Mouse (Mus musculus) forebrain, embryonic 10.5 days (tissue): Measurements from ENCODE around the gene Mypop. TPM values are rescaled to one million over a fixed set of nuclear protein-coding genes. Genes with fewer than 3 reads are reported as not detected.

Experiments
- DNase-seq: peaks from one replicate; pipeline ENCODE4 v3.0.0-alpha.2; 2017; ENCODE audit warnings: low spot score; ENCODE audit errors: extremely low spot score
- H3K27ac ChIP-seq: fragments of 300-500 bp; sonication (generic); 2 replicates; pipeline ENCODE4 v1.5.1; 2016; ENCODE audit warnings: mild to moderate bottlenecking
- H3K27me3 ChIP-seq: fragments of 300-500 bp; sonication (generic); 2 replicates; pipeline ENCODE4 v1.6.1; 2016; ENCODE audit warnings: mild to moderate bottlenecking; ENCODE audit not compliant: poor library complexity, severe bottlenecking
- H3K36me3 ChIP-seq: fragments of 300-500 bp; sonication (generic); replicated peaks from 2 replicates; pipeline ENCODE4 v1.6.1; 2016; ENCODE audit warnings: mild to moderate bottlenecking, moderate library complexity
- H3K4me1 ChIP-seq: fragments of 300-500 bp; sonication (generic); 2 replicates; pipeline ENCODE4 v1.6.1; 2016
- H3K4me3 ChIP-seq: fragments of 300-500 bp; sonication (generic); 2 replicates; pipeline ENCODE4 v1.5.1; 2016; ENCODE audit warnings: mild to moderate bottlenecking, moderate library complexity
- H3K9me3 ChIP-seq: fragments of 300-500 bp; sonication (generic); 2 replicates; pipeline ENCODE4 v1.6.1; 2016; ENCODE audit warnings: mild to moderate bottlenecking, moderate library complexity
- WGBS: fragments of 180-500 bp; shearing (Covaris S2); methylation state at CpG from one replicate; pipeline ENCODE4 v1.1.7; 2016; 5-methylcytosine and 5-hydroxymethylcytosine counted together
- polyA plus RNA-seq: library from polyadenylated mRNA; unstranded; fragments of >200 nt; fragmentation: Nextera tagmentation; extraction: Ambion mirVana; gene quantifications from 2 replicates; pipeline ENCODE4 v1.2.1, GENCODE M21; 2016

Mypop gene
- polyA plus RNA-seq, 1 experiment from 2014 or later = 4.4 TPM

DNA sequence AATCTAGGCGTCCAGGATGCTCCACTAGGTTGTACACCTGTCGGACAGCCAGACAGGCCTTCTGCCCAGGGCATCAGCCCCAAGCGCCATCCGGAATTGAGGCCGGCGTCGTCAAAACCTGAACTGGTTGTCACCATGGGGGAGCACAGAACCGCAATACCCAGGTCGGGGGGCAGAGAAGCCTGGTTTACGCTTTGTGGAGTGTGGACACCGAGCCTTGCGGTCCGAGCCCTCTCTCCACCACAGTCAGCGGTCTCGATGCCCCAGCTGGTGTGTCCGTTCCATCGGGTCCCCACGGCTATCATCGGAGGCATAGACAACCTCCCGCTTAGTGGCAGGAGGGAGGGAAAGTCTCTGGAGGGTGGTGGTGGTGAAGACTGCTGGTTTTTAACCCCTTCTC is 28.2 kb upstream of the Mypop start:
- peak; percentile 38 for DNase-seq
- WGBS = under 1% methylated on average over 20 of the region's 20 CpGs

DNA sequence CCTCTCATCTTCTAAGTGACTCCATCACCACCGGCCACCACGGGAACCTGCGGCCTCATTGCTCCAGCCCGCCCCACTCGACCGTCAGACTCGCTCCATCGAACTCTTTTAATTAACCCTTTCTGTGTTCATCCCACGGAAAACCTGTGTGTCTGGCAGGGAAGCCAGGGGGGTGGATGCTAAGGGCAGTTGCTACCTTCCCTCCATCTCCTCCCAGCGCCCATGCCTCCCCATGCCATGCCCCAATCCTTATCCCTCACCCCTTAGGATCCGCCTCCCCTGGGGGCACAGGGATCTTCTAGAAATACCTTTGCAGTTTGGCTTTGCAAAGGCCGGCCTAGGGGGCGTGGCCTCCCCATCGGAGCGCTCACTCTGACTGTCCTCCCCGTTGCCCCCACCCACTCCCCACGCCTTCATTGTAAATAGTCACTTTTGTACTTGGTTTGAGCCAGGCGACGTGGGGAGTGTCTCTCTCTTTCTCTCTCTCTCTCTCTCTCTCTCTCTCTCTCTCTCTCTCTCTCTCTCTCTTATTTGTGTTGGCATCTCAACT is 27.7 kb upstream of the Mypop start:
- no peak for DNase-seq
- H3K36me3 ChIP-seq = no peaks in the 10 kb centered on the region
- under 1% methylated on average over 19 of the region's 19 CpGs for WGBS
- peaks cover 79% of the 10 kb centered on the region for H3K27me3 ChIP-seq
- no peaks in the 10 kb centered on the region for H3K9me3 ChIP-seq
- no peak overlapping the region for H3K27ac ChIP-seq
- peaks cover 53% of the 10 kb centered on the region for H3K4me1 ChIP-seq
- peak overlapping the region; percentile 55 for H3K4me3 ChIP-seq

More for the DNA sequence above, 28.2 kb upstream of the Mypop start:
- peak overlapping the region; percentile 55 for H3K4me3 ChIP-seq
- peaks cover 85% of the 10 kb centered on the region for H3K27me3 ChIP-seq
- H3K27ac ChIP-seq = no peak overlapping the region
- H3K4me1 ChIP-seq = peaks cover 59% of the 10 kb centered on the region
- H3K36me3 ChIP-seq = no peaks in the 10 kb centered on the region
- no peaks in the 10 kb centered on the region for H3K9me3 ChIP-seq

DNA sequence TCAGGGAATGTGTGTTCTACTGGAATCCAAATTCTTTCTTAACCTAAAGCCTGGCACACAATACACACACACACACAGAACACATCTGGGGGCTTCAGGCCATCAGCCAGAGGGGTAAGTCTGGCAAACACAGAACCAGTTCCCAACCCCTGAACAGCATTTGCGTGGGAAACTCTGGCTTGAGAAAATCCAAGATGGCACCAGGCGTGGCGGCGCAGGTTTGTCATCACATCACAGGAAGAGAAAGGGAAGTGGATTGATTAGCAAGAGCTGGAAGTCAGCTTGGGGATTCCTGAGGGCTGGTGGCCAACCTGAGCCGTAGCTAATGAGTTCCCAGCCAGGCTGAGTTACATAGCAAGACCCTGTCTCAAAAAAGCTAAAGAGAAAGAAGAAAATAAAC is 25.7 kb upstream of the Mypop start:
- WGBS = 79% methylated on average over 5 of the region's 5 CpGs
- no peak for DNase-seq
- peaks cover 43% of the 10 kb centered on the region for H3K4me1 ChIP-seq
- H3K27ac ChIP-seq = no peak overlapping the region
- no peaks in the 10 kb centered on the region for H3K9me3 ChIP-seq
- H3K36me3 ChIP-seq = no peaks in the 10 kb centered on the region
- no peak overlapping the region for H3K4me3 ChIP-seq
- peaks cover 60% of the 10 kb centered on the region for H3K27me3 ChIP-seq

DNA sequence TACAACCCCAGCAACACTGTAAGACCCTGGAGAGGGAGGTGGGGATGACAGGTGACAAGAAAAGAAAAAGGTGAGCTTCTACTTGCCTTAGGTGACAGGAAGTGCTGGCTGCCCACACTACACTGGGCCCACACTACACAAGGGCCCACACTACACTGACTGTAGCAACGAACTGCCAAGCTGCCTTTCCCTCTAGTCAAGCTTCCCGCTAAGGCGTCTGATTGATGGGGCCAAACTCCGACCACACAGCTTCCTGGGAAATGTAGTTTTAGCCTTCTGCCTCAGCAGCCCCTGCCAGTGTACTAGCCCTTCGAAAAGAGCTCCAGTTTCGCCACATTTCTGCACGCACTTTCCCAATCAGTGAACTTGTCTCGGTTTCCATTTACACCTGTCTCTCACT is 23.4 kb upstream of the Mypop start:
- no peak overlapping the region for H3K27ac ChIP-seq
- H3K4me1 ChIP-seq = peaks cover 22% of the 10 kb centered on the region
- H3K4me3 ChIP-seq = no peak overlapping the region
- H3K9me3 ChIP-seq = peaks cover 5% of the 10 kb centered on the region; the same call in 1 of the 2 replicates
- peaks cover 37% of the 10 kb centered on the region for H3K27me3 ChIP-seq
- WGBS = 11% methylated on average over 8 of the region's 8 CpGs
- H3K36me3 ChIP-seq = no peaks in the 10 kb centered on the region
- DNase-seq = no peak

DNA sequence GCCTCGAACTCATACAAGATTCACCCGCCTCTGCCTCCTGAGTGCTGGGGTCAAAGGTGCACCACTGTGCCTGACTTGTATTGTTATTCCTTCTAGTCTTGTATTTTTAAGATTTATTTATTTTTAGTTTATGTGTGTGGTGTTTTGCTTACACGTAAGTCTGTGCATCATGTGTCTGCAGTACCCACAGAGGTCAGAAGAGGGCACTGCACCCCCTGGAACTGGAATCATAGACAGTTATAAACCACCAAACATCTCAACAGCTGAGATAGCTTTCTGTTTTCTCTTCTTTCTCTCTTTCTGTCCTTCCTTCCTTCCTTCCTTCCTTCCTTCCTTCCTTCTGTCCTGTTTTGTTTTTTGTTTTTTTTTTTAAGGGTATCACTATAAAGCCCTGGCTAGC is 20.1 kb upstream of the Mypop start:
- Histone ChIP-seq H3K27ac (no peak overlapping the region), H3K4me3 (no peak overlapping the region), H3K9me3 (peaks cover 5% of the 10 kb centered on the region; the same call in 1 of the 2 replicates), H3K36me3 (no peaks in the 10 kb centered on the region), H3K27me3 (peaks cover 3% of the 10 kb centered on the region; the same call in 1 of the 2 replicates), H3K4me1 (no peaks in the 10 kb centered on the region)
- DNase-seq = no peak
- 85% methylated on average over 3 of the region's 3 CpGs for WGBS

DNA sequence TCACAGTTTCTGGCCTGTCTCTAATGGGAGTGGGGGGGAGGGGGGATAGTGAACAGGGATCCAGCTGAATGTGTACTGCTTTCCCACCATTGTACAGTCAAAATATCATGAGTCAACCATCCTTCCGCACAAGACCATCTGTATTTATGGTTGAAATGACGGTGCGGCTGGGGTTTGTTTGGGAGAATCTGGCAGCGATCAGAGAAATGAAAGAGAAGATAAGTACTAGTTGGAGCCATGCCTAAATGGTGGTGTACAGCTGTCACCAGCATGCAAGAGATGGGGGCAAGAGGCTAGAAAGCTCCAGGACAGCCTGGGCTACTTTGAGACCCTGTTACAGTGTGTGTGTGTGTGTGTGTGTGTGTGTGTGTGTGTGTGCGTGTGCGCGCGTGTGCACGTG is 12.7 kb upstream of the Mypop start:
- no peaks in the 10 kb centered on the region for H3K27me3 ChIP-seq
- no peak for DNase-seq
- WGBS = 90% methylated on average over 9 of the region's 9 CpGs

DNA sequence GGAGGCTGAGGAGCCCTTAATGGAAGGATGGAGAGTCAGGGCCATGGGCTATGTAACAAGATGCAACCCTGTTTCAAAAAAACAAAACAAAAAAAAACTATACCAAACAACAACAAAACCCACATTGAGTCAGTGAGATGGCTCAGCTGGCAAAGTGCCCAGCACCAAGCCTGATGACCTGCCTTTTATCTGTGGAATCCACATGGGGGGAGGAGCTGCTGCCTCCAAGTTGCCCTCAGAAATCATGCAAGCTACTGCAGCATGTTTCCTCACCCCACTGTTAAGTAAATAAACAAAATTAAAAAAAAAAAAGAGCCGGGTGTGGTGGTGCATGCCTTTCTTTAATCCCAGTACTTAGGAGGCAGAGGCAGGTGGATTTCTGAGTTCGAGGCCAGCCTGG is 4.5 kb upstream of the Mypop start:
- Histone ChIP-seq H3K9me3 (no peaks in the 10 kb centered on the region), H3K36me3 (no peaks in the 10 kb centered on the region), H3K4me1 (peaks cover 16% of the 10 kb centered on the region), H3K4me3 (no peak overlapping the region), H3K27me3 (peaks cover 22% of the 10 kb centered on the region), H3K27ac (no peak overlapping the region)
- no peak for DNase-seq
- 75% methylated on average over 2 of the region's 2 CpGs for WGBS

More for the DNA sequence above, 12.7 kb upstream of the Mypop start:
- Histone ChIP-seq H3K36me3 (no peaks in the 10 kb centered on the region), H3K4me3 (no peak overlapping the region), H3K4me1 (no peaks in the 10 kb centered on the region), H3K27ac (no peak overlapping the region), H3K9me3 (no peaks in the 10 kb centered on the region)

DNA sequence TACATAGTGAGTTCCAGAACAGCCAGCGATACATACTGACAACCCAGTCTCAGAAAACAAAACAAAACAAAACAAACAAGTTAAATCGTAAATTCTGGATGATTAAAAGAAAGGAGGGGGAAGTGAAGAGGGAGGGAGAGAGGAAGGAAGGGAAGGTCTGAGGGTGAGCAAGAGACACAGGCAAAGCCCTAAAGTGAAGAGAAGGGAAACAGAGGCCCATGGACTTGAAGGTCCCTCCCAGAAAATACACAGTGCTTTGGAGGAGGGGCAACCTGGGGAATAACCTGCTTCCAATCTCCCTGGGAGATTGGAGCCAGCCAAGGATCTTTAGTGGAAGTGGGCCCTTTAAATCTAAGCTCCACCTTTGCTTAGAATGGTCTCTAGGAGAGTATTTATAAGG is 3.9 kb upstream of the Mypop start, which contains the start of gene Nanos2:
Gene Nanos2 (plus strand): TSS at position 301 of the 400 bp plus-strand sequence.
- no peaks in the 10 kb centered on the region for H3K9me3 ChIP-seq
- WGBS = 75% methylated on average over 2 of the region's 2 CpGs
- DNase-seq = no peak
- H3K4me1 ChIP-seq = peaks cover 22% of the 10 kb centered on the region
- H3K27ac ChIP-seq = no peak within 1 kb of the TSS
- H3K4me3 ChIP-seq = no peak within 1 kb of the TSS
- H3K36me3 ChIP-seq = no peaks in the 10 kb centered on the region
- peaks cover 28% of the 10 kb centered on the region for H3K27me3 ChIP-seq

DNA sequence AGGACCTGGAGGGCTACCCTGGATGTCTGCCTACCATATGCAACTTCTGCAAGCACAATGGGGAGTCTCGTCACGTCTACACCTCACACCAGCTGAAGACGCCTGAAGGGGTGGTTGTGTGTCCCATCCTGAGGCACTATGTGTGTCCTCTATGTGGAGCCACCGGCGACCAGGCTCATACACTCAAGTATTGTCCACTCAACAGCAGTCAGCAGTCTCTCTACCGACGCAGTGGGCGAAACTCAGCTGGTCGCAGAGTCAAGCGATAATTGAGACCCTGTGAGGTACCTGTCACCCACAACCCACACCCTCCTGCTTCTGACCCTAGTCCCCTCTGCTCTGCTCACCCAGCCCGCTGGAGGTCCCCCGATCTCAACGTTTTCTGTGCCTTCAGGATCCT is 3.3 kb upstream of the Mypop start:
- no peak for DNase-seq
- Histone ChIP-seq H3K36me3 (no peaks in the 10 kb centered on the region), H3K9me3 (no peaks in the 10 kb centered on the region), H3K4me3 (no peak overlapping the region), H3K27ac (no peak overlapping the region), H3K4me1 (peaks cover 29% of the 10 kb centered on the region), H3K27me3 (peaks cover 34% of the 10 kb centered on the region)
- 76% methylated on average over 13 of the region's 13 CpGs for whole genome bisulfite sequencing

DNA sequence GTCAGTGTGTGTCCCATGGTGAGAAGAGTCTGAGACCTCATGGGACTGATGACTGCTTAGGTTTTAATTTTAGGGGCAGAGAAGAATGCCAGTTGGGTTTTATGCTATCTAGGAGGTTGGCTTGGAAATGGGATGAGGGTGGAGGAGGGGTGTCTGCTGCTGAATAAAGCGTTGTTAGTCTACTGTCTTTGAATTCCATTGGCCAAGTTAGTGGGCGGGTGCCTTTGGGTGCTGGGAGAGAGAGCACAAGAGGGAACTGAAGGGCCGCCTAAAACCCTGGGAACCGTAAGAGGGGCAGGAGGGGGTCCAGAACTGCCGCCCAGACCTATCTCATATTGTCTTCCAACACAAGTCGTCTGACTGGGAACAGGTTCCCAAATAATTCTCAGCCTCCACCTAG is 2.3 kb upstream of the Mypop start:
- Histone ChIP-seq H3K27me3 (peaks cover 45% of the 10 kb centered on the region), H3K4me1 (peaks cover 35% of the 10 kb centered on the region), H3K27ac (no peak overlapping the region), H3K9me3 (no peaks in the 10 kb centered on the region), H3K36me3 (no peaks in the 10 kb centered on the region), H3K4me3 (no peak overlapping the region)
- 75% methylated on average over 6 of the region's 6 CpGs for WGBS
- DNase-seq = no peak

DNA sequence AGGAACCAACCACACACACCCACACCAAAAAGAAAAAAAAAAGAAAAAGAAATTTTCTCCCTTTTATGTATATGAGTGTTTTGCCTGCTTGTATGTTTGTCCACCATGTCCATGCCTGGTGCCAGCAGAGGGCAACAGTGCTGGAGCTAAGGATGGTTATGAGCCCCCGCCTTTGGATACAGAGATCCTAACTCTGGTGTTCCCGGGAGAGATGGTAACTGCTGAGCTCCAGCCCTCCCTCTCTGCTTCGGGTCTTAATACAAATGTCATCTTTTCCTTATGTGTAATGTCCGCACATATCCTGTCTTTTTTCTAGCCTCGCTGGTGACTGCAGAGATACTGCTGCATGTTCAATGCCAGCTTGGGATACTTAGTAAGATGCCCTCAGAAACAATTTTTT is 1.1 kb upstream of the Mypop start:
- Histone ChIP-seq H3K4me1 (peaks cover 35% of the 10 kb centered on the region), H3K36me3 (no peaks in the 10 kb centered on the region), H3K27ac (peak overlapping the region; percentile 82), H3K27me3 (peaks cover 49% of the 10 kb centered on the region), H3K4me3 (peak overlapping the region; percentile 55), H3K9me3 (no peaks in the 10 kb centered on the region)
- DNase-seq = peak; percentile 31
- WGBS = 6% methylated on average over 5 of the region's 5 CpGs

DNA sequence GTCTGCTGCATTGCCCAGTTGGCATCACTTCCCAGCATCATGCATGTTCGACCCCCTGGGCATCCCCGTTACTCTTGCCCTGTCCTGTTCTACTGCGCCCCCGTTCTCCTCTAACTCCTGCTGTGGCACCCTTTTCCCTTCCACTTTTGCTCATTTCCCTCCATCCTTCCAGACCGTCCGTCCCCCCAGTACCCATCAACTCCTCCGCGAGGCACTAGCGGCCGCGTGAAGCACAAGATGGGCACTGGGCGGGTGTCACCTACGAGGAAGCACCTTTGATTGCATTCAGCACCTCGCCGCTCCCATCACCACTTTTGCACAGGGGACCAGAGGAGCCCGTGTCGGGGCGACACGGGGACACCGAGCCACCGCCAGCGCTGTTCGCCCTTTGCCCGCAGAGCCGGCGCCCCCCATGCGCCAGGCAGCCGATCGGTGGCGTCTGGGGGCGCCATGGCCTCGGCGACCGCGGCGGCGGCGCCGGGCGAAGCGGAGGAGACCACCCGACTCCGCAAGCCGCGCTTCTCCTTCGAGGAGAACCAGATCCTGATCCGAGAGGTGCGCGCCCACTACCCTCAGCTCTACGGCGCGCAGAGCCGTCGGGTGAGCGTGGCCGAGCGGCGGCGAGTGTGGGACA is 732 bp downstream of the Mypop start:
- H3K27ac ChIP-seq = peak overlapping the region; percentile 82
- H3K4me3 ChIP-seq = peak overlapping the region; percentile 55
- H3K9me3 ChIP-seq = no peaks in the 10 kb centered on the region
- peaks cover 10% of the 10 kb centered on the region for H3K36me3 ChIP-seq
- no peak for DNase-seq
- H3K27me3 ChIP-seq = peaks cover 49% of the 10 kb centered on the region
- peaks cover 35% of the 10 kb centered on the region for H3K4me1 ChIP-seq
- under 1% methylated on average over 59 of the region's 59 CpGs for WGBS

DNA sequence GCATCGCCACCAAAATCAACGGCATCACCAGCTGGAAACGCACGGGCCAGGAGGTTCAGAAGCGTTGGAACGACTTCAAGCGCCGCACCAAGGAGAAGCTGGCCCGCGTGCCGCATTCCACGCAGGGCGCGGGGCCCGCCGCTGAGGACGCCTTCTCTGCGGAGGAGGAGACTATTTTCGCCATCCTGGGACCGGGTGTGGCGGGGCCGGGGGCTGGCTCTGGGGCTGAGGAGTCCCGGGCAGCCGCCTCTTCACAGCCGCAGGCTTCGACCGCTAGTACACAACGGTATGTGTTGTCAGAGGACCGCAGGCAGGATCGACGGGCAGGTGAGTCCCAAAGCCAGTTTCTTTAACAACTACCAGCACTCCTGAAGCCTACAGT is 1.2 kb downstream of the Mypop start:
- Histone ChIP-seq H3K4me3 (peak overlapping the region; percentile 55), H3K36me3 (peaks cover 13% of the 10 kb centered on the region), H3K4me1 (peaks cover 35% of the 10 kb centered on the region), H3K27me3 (peaks cover 49% of the 10 kb centered on the region), H3K27ac (peak overlapping the region; percentile 82; the same call in 1 of the 2 replicates), H3K9me3 (no peaks in the 10 kb centered on the region)
- DNase-seq = peak; percentile 45
- 3% methylated on average over 31 of the region's 31 CpGs for WGBS
